Mouse (Mus musculus) ovary, postnatal 36 days (tissue): Measurements from ENCODE around the gene Dnttip1.

Experiments used
- DNase-seq: peaks from one replicate; pipeline ENCODE4 v3.0.0; 2022; ENCODE audit warnings: low spot score, mixed read lengths

The Dnttip1 gene

DNA sequence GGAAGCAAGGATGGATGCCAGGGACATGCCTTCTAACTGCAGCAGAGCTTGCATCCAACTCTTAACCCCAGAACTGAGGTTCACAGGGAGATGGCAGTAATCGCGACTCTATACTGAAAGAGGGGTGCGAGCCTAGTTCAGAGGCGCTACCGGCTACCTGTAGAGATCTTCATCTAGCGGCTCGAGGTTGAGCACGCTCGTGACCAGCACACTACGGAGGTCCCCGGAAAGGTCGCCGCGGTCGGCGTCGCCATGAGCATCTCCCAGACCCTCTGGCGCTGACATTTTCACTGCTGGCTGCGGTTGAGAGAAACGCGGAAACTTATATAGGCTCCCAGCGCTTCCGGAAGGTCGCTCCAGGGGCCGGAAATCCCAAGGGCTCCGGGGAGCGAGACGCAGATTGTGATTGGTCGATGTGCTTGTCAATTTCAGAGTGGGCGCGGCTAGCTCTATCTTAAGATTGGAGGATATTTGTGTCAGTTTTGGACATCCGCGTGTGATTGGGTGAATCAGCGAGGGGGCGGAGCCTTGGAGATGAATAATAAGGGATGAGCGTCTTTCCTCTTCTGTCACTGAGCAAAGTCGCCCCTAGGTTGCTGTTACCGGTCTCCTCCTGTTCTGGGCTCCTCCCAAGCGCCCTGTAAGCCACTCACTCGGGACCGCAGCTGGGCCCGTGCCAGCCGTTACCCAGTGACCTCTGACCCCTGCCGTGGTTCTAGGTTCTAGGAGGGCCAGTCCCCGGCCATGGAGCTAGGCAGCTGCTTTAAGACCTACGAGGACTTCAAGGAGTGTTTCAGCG lies 58.9 kb downstream of the Dnttip1 start, which contains the start of the genes Acot8 and Zswim3:
TSS of gene Acot8 (minus strand) at position 350 of the 799 bp plus-strand sequence.
TSS of gene Zswim3 (plus strand) at position 566 of the 799 bp plus-strand sequence.
- DNase-seq: peak; percentile 95

DNA sequence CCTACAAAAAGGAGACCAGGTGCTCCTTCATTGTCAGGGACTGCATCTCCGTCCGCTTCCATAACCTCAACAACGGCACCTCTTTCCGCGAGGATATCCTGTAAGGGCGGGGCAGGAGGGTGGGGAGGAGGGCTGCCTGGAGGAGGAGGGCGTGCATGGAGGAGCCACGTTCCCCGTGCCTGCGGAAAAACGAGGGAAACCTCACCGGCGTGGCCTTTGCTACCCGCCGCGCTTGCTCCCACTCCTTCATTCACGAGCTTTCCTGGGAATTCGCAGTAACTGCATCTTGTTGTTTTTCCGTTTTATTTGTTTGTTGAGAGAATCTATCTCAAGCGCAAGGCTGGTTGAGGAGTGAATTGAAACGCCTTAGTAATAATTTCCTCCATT lies 59.5 kb downstream of the Dnttip1 start:
- DNase-seq: no peak

DNA sequence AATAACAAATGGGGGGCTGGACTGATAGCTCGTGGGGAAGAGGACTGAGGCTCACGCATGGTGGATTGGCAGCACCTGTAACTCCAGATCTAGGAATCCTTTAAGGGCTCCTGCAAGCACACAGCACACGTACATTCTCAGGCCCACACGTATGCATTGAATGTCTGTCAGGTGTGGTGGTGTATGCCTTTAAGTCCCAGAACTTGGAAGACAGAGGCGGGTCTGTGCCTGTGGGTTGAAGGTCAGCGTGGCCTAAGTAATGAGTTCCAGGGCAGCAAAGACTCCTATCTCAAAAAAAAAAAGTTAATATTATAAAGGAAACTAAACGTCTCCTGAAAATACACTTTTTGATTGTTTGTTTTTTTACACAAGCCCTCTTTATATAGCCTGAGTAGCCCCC lies 60.8 kb downstream of the Dnttip1 start:
- no peak for DNase-seq

DNA sequence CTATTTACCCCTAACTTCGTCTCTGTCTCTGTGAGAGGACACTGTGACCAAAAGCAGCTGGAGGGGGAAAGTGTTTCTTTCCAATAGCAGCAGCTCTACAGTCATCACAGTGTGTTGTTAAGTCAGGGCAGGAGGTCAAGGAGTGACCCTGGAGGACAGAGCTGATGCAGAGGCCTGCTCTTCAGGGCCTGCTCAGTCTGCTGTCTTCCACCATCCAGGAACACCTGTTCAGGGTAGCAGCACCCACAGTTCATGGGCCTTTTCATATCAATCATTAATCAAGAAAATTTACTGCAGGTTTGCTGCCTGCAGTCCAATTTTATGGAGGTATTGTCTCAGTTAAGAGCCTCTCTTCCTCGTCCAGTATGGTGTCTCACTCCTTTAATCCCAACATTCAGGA lies 67.8 kb downstream of the Dnttip1 start:
- DNase-seq: no peak

DNA sequence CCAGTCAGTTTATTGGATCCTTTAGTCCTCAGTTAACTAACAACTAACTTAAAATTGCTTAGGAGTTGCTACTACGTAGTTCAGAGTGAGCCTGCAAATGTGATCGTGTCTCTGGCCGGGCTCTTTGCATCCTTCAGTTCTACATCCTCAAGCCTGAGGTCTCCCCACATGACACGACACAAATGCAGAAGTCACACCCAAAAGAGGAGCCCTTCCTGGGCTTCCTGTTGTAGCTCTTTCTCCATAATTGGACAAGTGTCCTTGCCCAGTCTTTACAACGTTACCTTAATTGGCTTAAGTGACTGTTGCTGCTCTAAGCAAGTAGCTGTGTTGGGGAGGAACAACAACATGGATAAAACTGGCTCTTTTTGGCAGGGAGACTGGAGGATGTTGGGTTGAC lies 69.6 kb downstream of the Dnttip1 start:
- DNase-seq: no peak

DNA sequence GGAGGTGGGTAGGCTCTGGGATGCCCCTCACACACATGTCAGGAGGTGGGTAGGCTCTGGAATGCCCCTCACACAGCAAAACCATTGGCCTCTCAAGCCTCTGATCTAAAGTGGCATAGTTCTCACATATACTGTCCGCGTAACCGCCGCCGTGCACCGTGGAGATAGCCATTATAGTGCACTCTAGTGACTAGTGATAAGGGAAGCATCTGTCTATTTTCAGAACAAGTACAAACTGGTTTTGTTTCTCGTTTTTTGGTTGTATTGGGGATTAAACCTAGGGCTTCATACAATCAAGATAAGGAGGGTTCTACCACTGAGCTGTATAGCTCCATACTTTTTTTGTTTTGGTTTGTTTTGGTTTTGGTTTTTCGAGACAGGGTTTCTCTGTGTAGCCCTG lies 70.0 kb downstream of the Dnttip1 start:
- DNase-seq: no peak

DNA sequence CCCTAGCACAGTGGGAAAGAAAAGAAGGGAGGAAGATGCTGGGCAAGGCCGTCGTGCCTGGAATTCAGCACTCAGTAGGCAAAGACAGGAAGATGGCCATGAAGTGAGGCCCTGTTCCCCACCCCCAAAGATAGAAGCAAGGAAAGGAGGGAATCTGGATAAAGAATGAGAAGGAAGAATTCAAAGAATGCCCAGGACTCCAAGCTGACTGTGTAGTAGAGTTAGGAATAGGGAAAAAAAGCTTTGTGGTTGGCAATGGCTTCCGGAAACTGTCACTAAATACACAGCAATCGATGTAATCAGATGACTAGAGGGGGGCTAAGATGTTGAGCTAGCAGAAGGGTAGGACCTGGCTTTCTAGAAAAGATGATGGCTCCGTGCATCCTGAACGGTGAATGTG lies 71.4 kb downstream of the Dnttip1 start:
- DNase-seq: no peak

DNA sequence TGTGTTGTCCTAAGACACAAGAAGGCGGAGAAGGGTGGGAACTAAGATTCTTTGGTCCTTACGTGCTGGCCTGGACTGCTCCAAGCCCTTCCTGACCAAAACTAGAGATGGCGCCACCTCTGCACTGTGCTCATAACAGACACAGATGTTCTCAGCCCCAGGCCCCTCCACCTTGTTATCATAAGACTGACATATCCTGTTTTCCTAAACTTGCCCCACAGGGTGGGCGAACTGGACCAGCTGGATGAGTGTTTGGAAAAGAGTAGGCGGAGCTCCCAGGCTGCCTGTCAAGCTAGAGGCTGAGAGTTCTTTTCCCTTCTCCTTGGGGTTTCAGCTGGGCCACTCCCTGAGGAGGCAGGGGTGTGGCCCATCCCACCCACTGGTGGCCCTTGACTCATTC lies 71.9 kb downstream of the Dnttip1 start:
- DNase-seq: no peak
